Mouse (Mus musculus) bone marrow macrophage, adult 2 months (primary cell): ENCODE results near the gene Med31.

ENCODE experiments used
- CTCF ChIP-seq: IDR thresholded peaks from 2 replicates; pipeline ENCODE4 v1.5.1; 2012; ENCODE audit warnings: low read depth, mild to moderate bottlenecking, low read length, moderate library complexity
- POLR2A ChIP-seq: IDR thresholded peaks from 2 replicates; pipeline ENCODE4 v1.6.1; 2012; ENCODE audit warnings: mild to moderate bottlenecking, low read depth, low read length, borderline replicate concordance

DNA sequence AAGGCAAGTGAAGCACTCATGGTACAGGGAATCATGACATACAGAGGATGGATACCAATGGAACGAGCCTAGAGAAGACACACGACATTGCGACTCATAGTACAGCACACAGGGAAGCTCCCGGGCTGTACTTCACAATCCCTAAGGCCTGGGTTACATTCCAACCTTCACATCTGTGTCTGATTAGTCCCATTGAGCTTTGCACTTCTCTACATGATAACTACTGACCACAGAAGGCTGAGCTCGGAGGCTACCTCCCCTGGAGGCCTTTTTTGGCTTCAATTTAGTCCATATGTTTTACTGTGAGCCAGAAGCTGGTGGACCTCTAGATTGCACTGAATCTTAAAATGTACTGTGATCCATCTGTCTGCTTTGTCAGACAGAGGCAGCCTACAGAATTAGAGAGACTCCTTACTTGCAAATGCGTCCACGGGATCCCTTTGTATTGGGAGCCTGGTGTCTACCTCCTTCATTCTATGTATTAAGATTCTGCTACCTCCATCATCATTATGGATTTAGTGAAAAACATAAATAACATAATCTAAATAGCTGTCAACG lies 29.9 kb upstream of the Med31 start:
- no peak for TF ChIP-seq CTCF
- no peak for TF ChIP-seq POLR2A
